Mouse (Mus musculus) kidney, adult 8-10 months (tissue): ENCODE measurements around the gene Adam12.

ENCODE experiments used
- DNase-seq, 2 experiments: peaks; one replicate each; pipeline ENCODE4 v3.0.0; 2022

Gene Adam12

GRCm38 (mm10) chr7:134149351-134149750, 82.6 kb downstream of the Adam12 start:
- DNase-seq, result no peak

GRCm38 (mm10) chr7:134147561-134147960, 84.4 kb downstream of the Adam12 start:
- DNase-seq, result no peak

- no peak for DNase-seq
Measured at GRCm38 (mm10) chr7:134146821-134147220, 85.1 kb downstream of the Adam12 start.

- no peak for DNase-seq
Measured at GRCm38 (mm10) chr7:134144111-134144510, 87.8 kb downstream of the Adam12 start.

GRCm38 (mm10) chr7:134139291-134139949, 92.5 kb downstream of the Adam12 start:
- DNase-seq, result peak in 1 of 2 experiments; percentile 15

- DNase-seq, result no peak
Measured at GRCm38 (mm10) chr7:134132323-134132722, 99.6 kb downstream of the Adam12 start.

- no peak for DNase-seq
Measured at GRCm38 (mm10) chr7:134128087-134128522, 103.8 kb downstream of the Adam12 start.

GRCm38 (mm10) chr7:134121397-134121796, 110.5 kb downstream of the Adam12 start:
- DNase-seq, result no peak

GRCm38 (mm10) chr7:134115438-134115837, 116.5 kb downstream of the Adam12 start:
- peak; percentile 19 to 42 for DNase-seq

- DNase-seq, result no peak
Measured at GRCm38 (mm10) chr7:134114311-134115188, 117.4 kb downstream of the Adam12 start.

- DNase-seq, result no peak
Measured at GRCm38 (mm10) chr7:134113829-134114228, 118.1 kb downstream of the Adam12 start.

- DNase-seq, result no peak
Measured at GRCm38 (mm10) chr7:134110116-134110515, 121.8 kb downstream of the Adam12 start.

GRCm38 (mm10) chr7:134107849-134108248, 124.1 kb downstream of the Adam12 start:
- DNase-seq, result no peak

GRCm38 (mm10) chr7:134099010-134099409, 132.9 kb downstream of the Adam12 start:
- no peak for DNase-seq

- DNase-seq, result no peak
Measured at GRCm38 (mm10) chr7:134097861-134098260, 134.1 kb downstream of the Adam12 start.

- no peak for DNase-seq
Measured at GRCm38 (mm10) chr7:134093871-134094270, 138.1 kb downstream of the Adam12 start.

- DNase-seq, result peak; percentile 12 to 27
Measured at GRCm38 (mm10) chr7:134090764-134091163, 141.2 kb downstream of the Adam12 start.

- no peak for DNase-seq
Measured at GRCm38 (mm10) chr7:134090256-134090655, 141.7 kb downstream of the Adam12 start.

GRCm38 (mm10) chr7:134088548-134089347, 143.2 kb downstream of the Adam12 start:
- no peak for DNase-seq

GRCm38 (mm10) chr7:134085396-134085795, 146.6 kb downstream of the Adam12 start:
- DNase-seq, result no peak

- no peak for DNase-seq
Measured at GRCm38 (mm10) chr7:134084926-134085325, 147.0 kb downstream of the Adam12 start.

- DNase-seq, result no peak
Measured at GRCm38 (mm10) chr7:134081307-134082072, 150.5 kb downstream of the Adam12 start.
